Mouse (Mus musculus): ENCODE measurements around the gene Arhgef18.

Gene Arhgef18

GRCm38 (mm10) chr8:3392771-3393710, at the start of gene Arhgef18:
TSS of gene Arhgef18 (plus strand) at chr8:3393006.
- DNase-seq, result peak; percentile 87 to 92

- DNase-seq, result no peak
Measured at GRCm38 (mm10) chr8:3345337-3345736, 47.5 kb upstream of the Arhgef18 start.

GRCm38 (mm10) chr8:3346691-3347413, 46.0 kb upstream of the Arhgef18 start:
- no peak for DNase-seq

GRCm38 (mm10) chr8:3348142-3348823, 44.5 kb upstream of the Arhgef18 start:
- no peak for DNase-seq

GRCm38 (mm10) chr8:3350747-3351146, 42.1 kb upstream of the Arhgef18 start:
- DNase-seq, result no peak

- no peak for DNase-seq
Measured at GRCm38 (mm10) chr8:3352715-3353114, 40.1 kb upstream of the Arhgef18 start.

GRCm38 (mm10) chr8:3353189-3353810, 39.5 kb upstream of the Arhgef18 start, which contains the start of gene A430078G23Rik:
TSS of gene A430078G23Rik (plus strand) at chr8:3353415.
- no peak for DNase-seq

GRCm38 (mm10) chr8:3353811-3354442, 38.9 kb upstream of the Arhgef18 start:
- no peak for DNase-seq

GRCm38 (mm10) chr8:3354443-3354812, 38.4 kb upstream of the Arhgef18 start:
- no peak for DNase-seq

GRCm38 (mm10) chr8:3355586-3355985, 37.2 kb upstream of the Arhgef18 start:
- DNase-seq, result no peak

- DNase-seq, result peak; percentile 86 to 90
Measured at GRCm38 (mm10) chr8:3358060-3358459, 34.7 kb upstream of the Arhgef18 start.

GRCm38 (mm10) chr8:3367086-3367485, 25.7 kb upstream of the Arhgef18 start:
- DNase-seq, result no peak

- DNase-seq, result no peak
Measured at GRCm38 (mm10) chr8:3368091-3368490, 24.7 kb upstream of the Arhgef18 start.

- no peak for DNase-seq
Measured at GRCm38 (mm10) chr8:3375748-3376147, 17.1 kb upstream of the Arhgef18 start.

- no peak for DNase-seq
Measured at GRCm38 (mm10) chr8:3376641-3377274, 16.0 kb upstream of the Arhgef18 start.

- peak; percentile 42 to 58 for DNase-seq
Measured at GRCm38 (mm10) chr8:3387286-3387685, 5.5 kb upstream of the Arhgef18 start.

GRCm38 (mm10) chr8:3388591-3389338, 4.0 kb upstream of the Arhgef18 start:
- DNase-seq, result no peak

GRCm38 (mm10) chr8:3389506-3389905, 3.3 kb upstream of the Arhgef18 start:
- no peak for DNase-seq

GRCm38 (mm10) chr8:3392293-3392692, 513 bp upstream of the Arhgef18 start:
- no peak for DNase-seq

GRCm38 (mm10) chr8:3394600-3394999, 1.8 kb downstream of the Arhgef18 start:
- DNase-seq, result peak in 1 of 2 experiments; percentile 14

- DNase-seq, result no peak
Measured at GRCm38 (mm10) chr8:3395246-3395645, 2.4 kb downstream of the Arhgef18 start.

Measured in cerebellum, adult 18-20 months (tissue).